Mouse (Mus musculus) c-Kit-positive CD71-positive TER-119-positive erythroid progenitor cells, embryonic 14.5 days (primary cell): Measurements from ENCODE around the gene Tmem167b.
"Not testable (repeated sequence)": the region's sequence is repeated elsewhere in the genome, so short reads cannot be mapped to it uniquely, and the experiment has no call there.

Source experiments
- DNase-seq: peaks from one replicate; pipeline ENCODE4 v3.0.0-alpha.2; 2013; ENCODE audit warnings: low spot score

The Tmem167b gene

GRCm38 (mm10) chr3:108562133-108562730 lies at the start of gene Tmem167b:
Gene Tmem167b (minus strand): TSS chr3:108562466.
- peak; percentile 98 for DNase-seq

DNA sequence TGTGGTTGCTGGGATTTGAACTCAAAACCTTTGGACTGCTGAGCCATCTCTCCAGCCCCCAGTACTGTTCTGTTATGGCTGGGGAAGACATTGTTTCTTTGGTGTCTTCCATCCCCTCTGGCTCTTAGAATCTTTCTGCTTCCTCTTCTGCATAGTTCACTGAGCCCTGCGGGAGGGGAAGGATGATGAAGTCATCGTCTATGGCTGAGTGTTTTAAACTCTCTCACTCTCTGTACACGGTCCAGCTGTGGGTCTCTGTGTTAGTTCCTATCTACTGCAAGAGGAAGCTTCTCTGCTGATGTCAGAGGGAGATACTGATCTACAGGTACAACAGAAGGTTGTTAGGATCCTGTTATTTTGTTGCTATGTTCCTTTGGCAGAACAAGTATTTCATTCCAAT lies 46.6 kb upstream of the Tmem167b start:
- no peak for DNase-seq

DNA sequence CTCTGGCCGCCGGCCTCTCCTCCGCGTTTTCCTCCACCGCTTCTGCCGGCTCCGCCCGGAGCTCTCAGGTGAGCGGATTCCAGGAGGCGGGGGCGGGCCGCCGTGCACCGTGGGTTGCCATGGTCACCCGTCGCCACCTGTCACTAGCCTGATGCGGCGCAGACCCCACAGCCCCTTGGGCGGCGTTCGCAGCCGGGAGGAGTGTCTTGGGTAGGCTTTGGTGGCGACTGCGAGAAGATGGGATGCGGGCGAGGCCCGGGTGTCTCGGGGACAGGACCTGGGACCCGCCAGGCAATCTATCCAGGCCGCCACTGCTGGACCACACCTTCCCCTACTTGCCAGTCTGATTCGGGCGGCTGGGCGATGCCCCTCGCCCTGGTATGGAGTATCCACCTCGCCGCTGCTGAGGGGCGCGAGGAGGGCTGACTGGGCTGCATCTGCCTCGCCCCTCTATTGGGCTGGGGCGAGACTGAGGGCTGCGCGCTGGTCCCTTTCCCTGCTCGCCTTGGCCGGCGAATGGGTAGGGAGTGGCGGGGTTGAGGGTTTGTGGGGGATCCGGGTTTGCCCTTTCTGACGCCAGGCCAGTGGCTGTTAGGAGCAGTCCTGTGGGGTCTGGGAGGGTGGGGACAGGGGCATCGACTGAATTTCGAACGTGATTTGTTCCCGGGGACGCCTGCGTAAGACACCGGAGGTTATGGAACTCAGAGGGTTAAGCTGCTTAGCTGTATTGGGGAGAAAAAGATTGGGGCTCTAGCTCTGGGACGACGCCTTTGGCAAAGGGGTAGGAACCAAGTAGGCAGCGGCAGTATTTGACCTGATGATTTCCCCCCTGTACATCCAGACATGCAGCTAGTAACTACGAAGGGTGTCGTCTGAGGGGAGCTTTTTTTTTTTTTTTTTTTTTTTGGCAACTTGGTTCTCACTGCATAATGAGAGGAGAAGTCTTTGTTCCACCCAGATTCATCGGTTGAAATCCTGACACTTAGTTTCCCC lies 29.6 kb upstream of the Tmem167b start:
- DNase-seq: no peak

DNA sequence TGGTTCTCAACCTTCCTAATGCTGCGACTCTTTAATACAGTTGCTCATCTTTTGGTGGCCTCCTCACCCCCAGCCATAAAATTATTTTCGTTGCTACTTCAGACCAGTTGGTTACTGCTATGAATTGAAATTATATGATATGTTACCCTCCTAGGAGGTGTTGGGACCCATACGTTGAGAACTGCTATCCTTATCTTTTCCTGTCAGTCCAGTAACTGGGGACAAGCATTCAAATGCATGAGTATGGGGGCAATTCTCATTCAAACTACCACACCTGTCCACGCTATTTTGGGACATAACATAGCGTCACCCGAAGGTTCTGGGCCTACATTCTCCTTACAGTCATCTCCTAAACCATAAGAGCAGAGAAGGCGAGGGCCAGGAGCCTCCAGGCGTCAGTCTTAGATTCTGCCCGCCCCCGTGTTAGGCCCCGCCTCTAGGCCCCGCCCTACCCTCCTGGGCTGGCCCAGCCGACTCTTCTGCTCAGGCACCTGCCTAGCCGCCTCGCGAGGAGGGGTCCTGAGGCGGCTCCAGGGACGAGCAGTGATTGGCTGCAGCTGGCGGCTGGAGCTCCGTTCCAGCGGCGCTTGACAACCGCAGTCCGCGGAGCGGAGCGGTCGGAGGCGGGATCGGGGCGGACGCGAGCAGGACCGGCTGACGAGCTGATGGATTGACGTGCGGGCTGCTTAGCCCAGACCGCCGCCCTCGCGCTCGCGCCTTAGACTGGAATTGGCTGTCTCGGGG lies 28.7 kb upstream of the Tmem167b start, which contains the start of gene Wdr47:
Wdr47 (plus strand) TSS at position 494 of the 744 bp plus-strand sequence.
- DNase-seq: peak; percentile 94

- DNase-seq: no peak
These were observed 26.2 kb upstream of the Tmem167b start for GRCm38 (mm10) chr3:108588446-108588845.

- no peak for DNase-seq
These were observed 22.3 kb upstream of the Tmem167b start for GRCm38 (mm10) chr3:108584580-108584979.

DNA sequence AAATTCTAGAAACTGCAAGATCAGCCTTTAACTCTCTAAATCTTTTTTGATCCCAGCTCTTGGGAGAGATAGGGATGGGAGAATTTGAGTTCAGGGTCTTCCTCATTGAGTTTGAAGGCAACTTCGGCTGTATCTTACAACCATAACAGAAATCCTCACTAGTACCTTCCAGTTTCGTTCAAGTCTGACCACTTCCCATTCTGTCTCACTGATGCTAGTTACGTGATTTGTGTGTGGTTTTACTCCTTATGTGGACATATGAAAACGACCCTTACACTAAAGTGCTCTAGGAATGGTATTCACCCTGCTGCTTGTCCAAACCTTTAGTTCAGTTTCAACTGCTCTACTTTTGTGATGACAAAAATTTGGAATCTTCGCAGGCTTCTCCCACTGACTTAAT lies 11.8 kb upstream of the Tmem167b start:
- no peak for DNase-seq

GRCm38 (mm10) chr3:108572309-108573010 lies 10.2 kb upstream of the Tmem167b start:
- no peak for DNase-seq

DNA sequence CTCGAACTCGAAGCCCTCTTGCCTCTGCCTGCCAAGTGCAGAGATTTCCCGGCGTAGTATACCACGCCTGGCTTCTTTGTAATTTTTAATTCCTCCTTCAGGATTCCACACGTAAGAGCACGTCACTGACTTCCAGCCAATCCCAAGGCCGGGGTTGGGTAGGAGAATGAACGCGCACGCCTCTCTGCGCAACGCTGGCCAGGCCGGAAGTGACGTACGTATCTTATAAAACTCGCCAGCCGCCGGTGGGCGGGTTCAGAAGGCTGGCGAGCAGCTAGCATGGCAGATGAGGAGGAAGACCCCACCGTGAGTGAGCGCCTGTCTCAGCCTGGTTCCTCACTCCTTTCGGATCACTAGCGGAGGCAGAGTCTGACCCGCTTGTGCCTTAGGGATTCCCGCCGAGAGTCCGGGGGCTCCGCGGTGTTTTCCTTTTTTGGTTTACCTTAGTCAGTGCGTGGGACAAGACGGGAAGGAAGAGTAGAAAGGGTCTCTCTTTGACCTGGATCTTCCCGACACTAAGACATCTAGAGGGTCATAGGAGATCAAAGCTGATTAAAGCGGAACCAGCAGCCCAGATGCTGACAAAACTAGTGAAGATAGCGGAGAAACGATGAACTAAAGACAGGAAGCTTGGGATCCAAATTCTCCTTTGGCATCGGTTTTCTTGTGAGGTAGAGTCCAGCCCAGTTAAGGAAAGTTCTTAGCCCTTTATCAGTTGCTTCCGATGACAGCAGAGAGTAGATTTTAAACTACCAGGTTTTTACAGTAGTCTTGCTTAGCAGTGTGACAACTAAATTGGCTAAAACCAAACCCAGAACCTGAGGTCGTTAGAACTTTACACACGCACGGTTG lies 9.4 kb upstream of the Tmem167b start, which contains the start of gene Taf13:
Taf13 (plus strand) TSS at position 256 of the 852 bp plus-strand sequence.
- peak; percentile 93 for DNase-seq

DNA sequence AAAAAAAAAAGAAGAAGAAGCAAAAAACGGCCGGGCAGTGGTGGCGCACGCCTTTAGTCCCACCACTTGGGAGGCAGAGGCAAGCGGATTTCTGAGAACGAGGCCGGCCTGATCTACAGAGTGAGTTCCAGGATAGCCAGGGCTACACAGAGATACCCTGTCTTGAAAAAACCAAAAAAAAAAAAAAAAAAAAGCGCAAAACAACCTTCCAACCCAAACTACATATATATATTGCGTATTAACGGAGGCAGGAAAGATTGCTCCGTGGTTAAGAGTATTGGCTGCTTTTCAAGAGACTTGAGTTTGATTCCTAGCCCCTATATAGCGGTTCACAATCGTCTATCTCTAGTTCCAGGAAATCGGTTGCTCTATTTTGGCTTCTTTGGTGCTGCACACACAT lies 8.5 kb upstream of the Tmem167b start:
- DNase-seq: no peak

- DNase-seq: not testable (repeated sequence)
These were observed 7.4 kb upstream of the Tmem167b start for GRCm38 (mm10) chr3:108569636-108570035.

- no peak for DNase-seq
These were observed 6.0 kb upstream of the Tmem167b start for GRCm38 (mm10) chr3:108567990-108568877.

DNA sequence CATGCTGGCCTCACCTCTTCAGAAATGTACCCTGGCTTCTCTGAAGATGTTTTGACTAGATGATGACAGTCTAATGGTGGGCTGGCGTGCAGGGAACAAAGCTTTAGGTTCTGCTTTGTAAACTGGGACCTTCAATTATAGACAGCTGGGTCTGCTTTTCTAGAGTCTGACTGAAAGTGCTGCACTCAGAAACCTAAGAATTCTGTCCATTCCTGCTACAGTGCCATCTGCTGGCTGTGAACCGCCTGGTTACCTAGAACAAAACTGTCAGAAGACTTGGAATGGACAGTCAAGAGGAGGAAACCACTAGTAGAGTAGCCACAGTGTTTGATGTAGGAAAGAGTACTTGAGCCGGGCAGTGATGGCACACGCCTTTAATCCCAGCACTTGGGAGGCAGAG lies 1.0 kb upstream of the Tmem167b start:
- peak; percentile 87 for DNase-seq

- peak; percentile 72 for DNase-seq
These were observed 558 bp upstream of the Tmem167b start for GRCm38 (mm10) chr3:108562777-108563271.

GRCm38 (mm10) chr3:108557888-108558287 lies 4.4 kb downstream of the Tmem167b start:
- DNase-seq: peak; percentile 55

GRCm38 (mm10) chr3:108554587-108555312 lies 7.5 kb downstream of the Tmem167b start:
- DNase-seq: peak; percentile 94

- DNase-seq: no peak
These were observed 8.1 kb downstream of the Tmem167b start for GRCm38 (mm10) chr3:108554111-108554561.

DNA sequence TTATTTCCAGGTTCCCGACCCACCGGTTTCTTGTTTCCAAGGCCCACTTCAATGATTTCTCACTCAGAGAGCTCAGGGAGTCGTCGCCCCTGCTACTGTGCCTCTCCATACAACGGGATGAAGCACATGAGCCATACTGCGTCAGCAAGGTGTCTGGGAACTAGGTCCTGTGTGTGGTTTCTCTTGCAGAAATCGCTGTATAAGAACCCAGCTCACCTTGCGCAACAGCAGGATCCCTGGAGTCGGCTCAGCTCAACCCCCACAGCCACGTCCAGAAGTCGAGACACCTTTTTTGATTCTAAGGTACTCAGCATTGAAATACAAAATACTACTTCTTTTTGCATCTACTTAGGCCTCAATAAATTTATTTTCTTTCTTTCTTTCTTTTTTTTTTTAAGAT lies 20.0 kb downstream of the Tmem167b start:
- no peak for DNase-seq

DNA sequence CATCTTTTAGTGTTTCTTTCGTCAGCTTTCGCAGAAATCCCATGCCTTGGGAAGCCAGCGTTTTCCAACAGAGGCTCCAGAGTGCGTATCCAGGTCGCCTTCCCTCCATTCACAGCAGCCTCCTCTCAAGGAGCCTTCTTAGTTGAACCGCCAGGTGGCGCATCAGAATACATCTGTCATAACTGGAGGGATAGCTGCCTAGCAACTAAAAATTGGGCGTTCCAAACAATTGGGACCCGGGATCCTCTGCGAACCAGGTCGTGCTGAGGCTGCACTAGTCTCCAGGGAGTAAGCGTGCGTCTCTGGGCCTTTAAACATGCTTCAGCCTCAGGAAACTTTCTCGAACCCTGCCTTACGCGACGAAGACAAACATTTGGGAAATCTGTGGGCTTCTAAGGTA lies 25.0 kb downstream of the Tmem167b start:
- peak; percentile 78 for DNase-seq
